ENCODE assay signal across 8 mouse cellular contexts in the genomic region with DNA sequence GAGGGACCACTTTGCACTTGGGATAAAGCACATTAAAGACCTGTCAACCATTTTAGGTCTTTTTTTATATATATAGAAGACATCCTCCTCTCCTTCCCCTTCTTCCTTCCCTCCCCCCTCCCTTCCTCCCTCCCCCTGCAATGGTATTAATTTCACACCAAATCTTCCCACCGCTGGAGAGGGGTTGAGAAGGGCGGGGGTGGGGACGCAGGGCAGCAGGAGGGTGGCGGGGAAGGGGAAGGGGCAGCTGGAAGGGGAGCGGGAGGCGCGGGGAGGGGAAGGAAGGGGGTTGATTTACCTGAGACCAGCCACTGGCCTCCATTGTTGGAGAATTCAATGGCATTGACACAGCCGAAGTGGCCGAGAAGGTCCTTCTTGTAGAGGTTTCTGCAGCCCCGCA. TPM values are rescaled to one million over a fixed set of nuclear protein-coding genes. Genes with fewer than 3 reads are reported as not detected.
A peak's percentile ranks its signal among the peaks of the same experiment; 100 is the strongest.
DNase-seq lines count a peak whose midpoint lies in the region; ATAC-seq and TF ChIP-seq lines count a peak whose summit lies in the region.

No protein-coding gene starts in this region.

- H3K4me1 ChIP-seq in limb, embryonic 11.5 days (ENCODE audit: control insufficient read depth, insufficient read depth, low read length), result peaks cover 6% of the 10 kb centered on the region; the same call in 1 of the 2 replicates

- peak overlapping the region; percentile 93 for H3K9ac ChIP-seq in limb, embryonic 11.5 days (ENCODE audit: low read length)

- no peaks in the 10 kb centered on the region for H3K9me3 ChIP-seq in limb, embryonic 11.5 days (ENCODE audit: control insufficient read depth, low read length)

- DNase-seq in gastrocnemius, adult 2 months, result no peak
- no peak for DNase-seq in gastrocnemius, adult 18-20 months (ENCODE audit: low spot score)
- peak; percentile 30 for DNase-seq in 3T3-L1 (ENCODE audit: low read depth, low spot score)
- peak; percentile 53 for DNase-seq in embryo, embryonic 11 days
- DNase-seq in limb, embryonic 11.5 days (ENCODE audit: low spot score), result no peak
- DNase-seq in skeletal muscle tissue, adult 2 months (ENCODE audit: low read depth, low spot score), result peak; percentile 29
- no peak for DNase-seq in cerebellum, adult 9-11 months
- DNase-seq in spleen, postnatal 10 days (ENCODE audit: low spot score in 2 of 2), result no peak

- H3K27ac ChIP-seq in gastrocnemius, adult 2 months, result peak overlapping the region; percentile 98
- H3K27ac ChIP-seq in limb, embryonic 11.5 days (replicated peaks; ENCODE audit: low read depth, low read length), result peak overlapping the region; percentile 92

- H3K4me3 ChIP-seq in gastrocnemius, adult 2 months, result peak overlapping the region; percentile 92
- H3K4me3 ChIP-seq in limb, embryonic 11.5 days (ENCODE audit: low read depth, low read length), result peak overlapping the region; percentile 85

- 0% methylated on average over 10 of the region's 10 CpGs for WGBS in limb, embryonic 11.5 days

- no peak for TF ChIP-seq CTCF in gastrocnemius, adult 2 months (IDR thresholded peaks at IDR 0.05)

- 0 out of 2 replicates have a peak, but pooled peaks have one; percentile 4 for ATAC-seq in limb, embryonic 11.5 days (ENCODE audit: insufficient number of reproducible peaks, low FRiP score, low TSS enrichment, low read depth)

- H3K27me3 ChIP-seq in limb, embryonic 11.5 days (ENCODE audit: control insufficient read depth, insufficient read depth, low read length), result no peaks in the 10 kb centered on the region

- H3K4me2 ChIP-seq in limb, embryonic 11.5 days (ENCODE audit: low read depth, severe bottlenecking), result peak overlapping the region; percentile 82

- intact Hi-C loops in gastrocnemius, adult 2 months (cut with DNase I), result loop anchor here (2.0 kb wide), 2 partner anchors 27 to 29 kb away; a partner anchor contains a TSS

- H3K36me3 ChIP-seq in limb, embryonic 11.5 days (ENCODE audit: control insufficient read depth, insufficient read depth, low read length), result no peaks in the 10 kb centered on the region

RNA-seq across cellular contexts. Expression of a gene that starts 0.5 kb away (rescaled TPM):
- 10 to 100 TPM; 39.4 to 50.8 TPM for total RNA-seq in gastrocnemius, adult 2 months (2021)
- total RNA-seq in gastrocnemius, adult 18-20 months (2021), result 10 to 100 TPM; 40.4 to 49.1 TPM
- polyA plus RNA-seq in limb, embryonic 11.5 days (2014; fragmentation: Nextera tagmentation; extraction: Ambion mirVana), result 10.3 and 11.3 TPM in 2 replicates

RNA-seq across cellular contexts. Expression of a gene that starts 27.0 kb away (rescaled TPM):
- 10 to 100 TPM; 35.0 to 46.8 TPM for total RNA-seq in gastrocnemius, adult 2 months (2021)
- 10 to 100 TPM; 24.3 to 27.0 TPM for total RNA-seq in gastrocnemius, adult 18-20 months (2021)
- 30.1 and 35.5 TPM in 2 replicates for polyA plus RNA-seq in limb, embryonic 11.5 days (2014; fragmentation: Nextera tagmentation; extraction: Ambion mirVana)

Comparison
In these comparisons a context has a peak if more than half of its experiments do, and no peak if none do; other contexts are left out.
1. DNase-seq: peak in 3T3-L1 (single experiment), embryo, embryonic 11 days (single experiment) and skeletal muscle tissue, adult 2 months (single experiment); none in gastrocnemius, adult 2 months (single experiment), gastrocnemius, adult 18-20 months (single experiment), limb, embryonic 11.5 days (single experiment), cerebellum, adult 9-11 months (single experiment) and spleen, postnatal 10 days (0 of 2).